Mouse (Mus musculus): Measurements from ENCODE around the gene Scn10a. TPM values are rescaled to one million over a fixed set of nuclear protein-coding genes. Genes with fewer than 3 reads are reported as not detected.

Gene Scn10a
- polyA plus RNA-seq, 1 experiment from 2014 or later = 1.3 TPM

DNA sequence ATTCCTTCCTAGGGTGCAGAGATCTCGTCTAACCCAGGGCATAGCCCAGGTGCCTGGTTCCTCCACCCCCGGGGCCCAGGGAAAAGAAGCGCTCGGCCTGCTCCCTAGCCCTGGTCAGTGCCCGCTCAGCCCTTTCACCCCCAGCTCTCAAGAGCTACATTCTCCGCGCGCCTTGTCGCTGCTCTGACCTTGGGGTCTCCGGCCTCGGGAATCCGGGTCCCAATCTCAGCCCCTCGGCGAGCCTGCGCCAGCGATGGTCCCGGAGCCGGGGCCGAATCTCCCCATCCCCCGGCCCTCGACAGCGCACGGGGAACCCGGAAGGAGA, 140.8 kb downstream of the Scn10a start:
- ATAC-seq (replicated peaks; ENCODE audit: insufficient number of reproducible peaks, low FRiP score, low TSS enrichment) = 0 out of 2 replicates have a peak, but pooled peaks have one; percentile 5
- Histone ChIP-seq H3K36me3 (ENCODE audit: control insufficient read depth, insufficient read depth, low read length) (no peaks in the 10 kb centered on the region), H3K4me3 (ENCODE audit: low read depth, low read length) (peak overlapping the region; percentile 74), H3K4me2 (peak overlapping the region; percentile 87), H3K27ac (ENCODE audit: low read depth, low read length) (0 out of 2 replicates have a peak overlapping the region, but pooled peaks have one; percentile 29), H3K27me3 (ENCODE audit: control insufficient read depth, insufficient read depth, low read length) (peaks cover 68% of the 10 kb centered on the region), H3K9ac (ENCODE audit: low read depth, low read length) (peak overlapping the region; percentile 75), H3K9me3 (replicated peaks; ENCODE audit: control insufficient read depth, low read length) (no peaks in the 10 kb centered on the region), H3K4me1 (ENCODE audit: control insufficient read depth, insufficient read depth, low read length) (peaks cover 33% of the 10 kb centered on the region)
- under 1% methylated on average over 24 of the region's 24 CpGs for WGBS (ENCODE audit: insufficient replicate concordance)

DNA sequence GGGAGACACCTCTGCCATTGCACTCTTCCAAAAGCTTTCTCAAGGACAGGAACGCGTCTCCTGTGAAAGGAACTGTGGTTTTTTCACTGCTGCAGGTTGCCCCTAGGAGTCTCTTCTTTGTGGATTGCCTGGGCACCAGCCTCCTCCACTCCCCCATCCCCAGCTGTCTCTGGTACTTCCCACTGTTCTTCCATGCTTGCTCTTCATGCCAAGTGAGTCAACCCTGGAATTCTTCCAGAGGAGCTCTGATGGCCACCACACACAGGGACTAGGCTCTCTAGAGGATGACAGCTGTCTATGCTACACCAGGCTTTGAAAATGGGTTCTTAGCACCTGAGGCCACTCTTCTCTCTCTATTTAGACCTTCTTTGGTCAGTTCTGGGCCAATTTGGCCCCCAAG, 142.1 kb downstream of the Scn10a start:
- no peak for ATAC-seq (replicated peaks; ENCODE audit: insufficient number of reproducible peaks, low FRiP score, low TSS enrichment)
- H3K27me3 ChIP-seq (ENCODE audit: control insufficient read depth, insufficient read depth, low read length) = peaks cover 75% of the 10 kb centered on the region
- H3K4me2 ChIP-seq = peak overlapping the region; percentile 87
- no peak overlapping the region for H3K9ac ChIP-seq (ENCODE audit: low read depth, low read length)
- no peaks in the 10 kb centered on the region for H3K36me3 ChIP-seq (ENCODE audit: control insufficient read depth, insufficient read depth, low read length)
- H3K9me3 ChIP-seq (replicated peaks; ENCODE audit: control insufficient read depth, low read length) = no peaks in the 10 kb centered on the region
- H3K4me1 ChIP-seq (ENCODE audit: control insufficient read depth, insufficient read depth, low read length) = peaks cover 39% of the 10 kb centered on the region
- no peak overlapping the region for H3K4me3 ChIP-seq (ENCODE audit: low read depth, low read length)
- no peak overlapping the region for H3K27ac ChIP-seq (ENCODE audit: low read depth, low read length)
- 68% methylated on average over 2 of the region's 2 CpGs for WGBS (ENCODE audit: insufficient replicate concordance)

DNA sequence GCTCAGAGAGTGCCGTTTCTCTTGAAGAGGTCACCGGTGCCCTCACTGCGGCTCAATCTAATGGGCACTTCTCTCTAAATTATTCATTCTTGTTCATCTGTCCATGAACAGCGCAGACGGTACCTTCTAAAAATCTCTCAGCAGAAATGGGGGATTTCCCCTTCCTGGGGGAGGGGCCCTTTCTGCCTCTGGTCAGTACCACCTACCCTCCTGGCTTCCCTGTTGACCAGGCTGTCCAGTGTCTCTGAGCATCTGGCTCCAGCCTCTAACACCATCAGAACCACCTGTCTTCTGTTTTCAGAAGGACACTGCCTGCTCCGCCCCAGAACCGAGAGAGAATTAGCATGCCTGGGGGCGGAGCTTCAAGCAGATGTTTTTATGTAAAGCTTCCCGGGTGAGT, 143.4 kb downstream of the Scn10a start:
- ATAC-seq (replicated peaks; ENCODE audit: insufficient number of reproducible peaks, low FRiP score, low TSS enrichment) = no peak
- no peaks in the 10 kb centered on the region for H3K9me3 ChIP-seq (replicated peaks; ENCODE audit: control insufficient read depth, low read length)
- H3K27ac ChIP-seq (ENCODE audit: low read depth, low read length) = peak overlapping the region; percentile 35; the same call in 1 of the 2 replicates
- H3K36me3 ChIP-seq (ENCODE audit: control insufficient read depth, insufficient read depth, low read length) = no peaks in the 10 kb centered on the region
- peaks cover 77% of the 10 kb centered on the region for H3K27me3 ChIP-seq (ENCODE audit: control insufficient read depth, insufficient read depth, low read length)
- no peak overlapping the region for H3K4me3 ChIP-seq (ENCODE audit: low read depth, low read length)
- 46% methylated on average over 9 of the region's 9 CpGs for WGBS (ENCODE audit: insufficient replicate concordance)
- H3K9ac ChIP-seq (ENCODE audit: low read depth, low read length) = no peak overlapping the region
- peaks cover 40% of the 10 kb centered on the region for H3K4me1 ChIP-seq (ENCODE audit: control insufficient read depth, insufficient read depth, low read length)
- H3K4me2 ChIP-seq = peak overlapping the region; percentile 5

DNA sequence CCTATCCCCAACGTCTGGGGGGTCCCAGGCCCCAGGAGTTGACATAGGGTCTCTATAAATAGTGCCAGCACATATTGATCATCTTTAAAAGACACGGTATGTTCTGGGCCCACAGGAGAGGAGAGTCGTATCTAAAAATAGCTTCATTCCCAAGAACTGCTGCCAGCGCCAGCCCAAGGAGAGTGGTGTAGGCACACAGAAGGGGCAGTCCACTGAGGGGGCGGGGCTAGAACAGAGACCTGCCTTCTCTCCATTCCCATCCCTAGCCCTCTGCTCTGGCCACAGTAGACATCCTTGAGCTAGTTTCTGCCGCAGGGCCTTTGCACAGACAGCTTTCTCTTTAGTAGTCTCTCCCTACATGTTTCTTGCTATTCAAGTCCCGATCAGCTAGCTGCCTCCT, 144.8 kb downstream of the Scn10a start:
- 0 out of 2 replicates have a peak overlapping the region, but pooled peaks have one; percentile 22 for H3K27ac ChIP-seq (ENCODE audit: low read depth, low read length)
- H3K9me3 ChIP-seq (replicated peaks; ENCODE audit: control insufficient read depth, low read length) = no peaks in the 10 kb centered on the region
- no peak for ATAC-seq (replicated peaks; ENCODE audit: insufficient number of reproducible peaks, low FRiP score, low TSS enrichment)
- WGBS (ENCODE audit: insufficient replicate concordance) = 48% methylated on average over 7 of the region's 7 CpGs
- H3K27me3 ChIP-seq (ENCODE audit: control insufficient read depth, insufficient read depth, low read length) = peaks cover 75% of the 10 kb centered on the region
- H3K4me1 ChIP-seq (ENCODE audit: control insufficient read depth, insufficient read depth, low read length) = peaks cover 40% of the 10 kb centered on the region
- H3K36me3 ChIP-seq (ENCODE audit: control insufficient read depth, insufficient read depth, low read length) = no peaks in the 10 kb centered on the region
- H3K4me3 ChIP-seq (ENCODE audit: low read depth, low read length) = no peak overlapping the region
- no peak overlapping the region for H3K9ac ChIP-seq (ENCODE audit: low read depth, low read length)
- peak overlapping the region; percentile 30 for H3K4me2 ChIP-seq

DNA sequence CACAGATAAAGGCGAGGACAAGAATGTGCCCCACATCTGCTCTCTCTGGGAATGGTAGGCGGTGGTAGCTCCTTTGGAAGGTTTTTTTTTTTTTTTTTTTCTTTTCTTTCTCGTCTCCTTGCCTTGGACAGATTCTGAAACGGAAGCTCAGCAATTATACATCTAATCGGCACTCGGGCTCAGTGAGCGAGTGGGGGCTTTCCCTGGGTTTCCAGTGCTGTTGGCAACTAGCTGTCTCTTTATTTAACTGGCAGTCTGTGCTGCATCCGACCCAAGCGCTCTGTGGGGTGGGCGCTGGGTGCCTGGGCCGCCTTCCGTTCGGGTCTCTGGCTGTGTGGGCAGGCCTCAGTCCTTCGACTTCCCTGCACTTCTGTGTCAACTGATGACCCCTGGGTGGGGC, 146.1 kb downstream of the Scn10a start:
- H3K4me3 ChIP-seq (ENCODE audit: low read depth, low read length) = no peak overlapping the region
- no peaks in the 10 kb centered on the region for H3K9me3 ChIP-seq (replicated peaks; ENCODE audit: control insufficient read depth, low read length)
- peaks cover 63% of the 10 kb centered on the region for H3K27me3 ChIP-seq (ENCODE audit: control insufficient read depth, insufficient read depth, low read length)
- H3K4me2 ChIP-seq = peak overlapping the region; percentile 11; the same call in 1 of the 2 replicates
- no peaks in the 10 kb centered on the region for H3K36me3 ChIP-seq (ENCODE audit: control insufficient read depth, insufficient read depth, low read length)
- no peak for ATAC-seq (replicated peaks; ENCODE audit: insufficient number of reproducible peaks, low FRiP score, low TSS enrichment)
- WGBS (ENCODE audit: insufficient replicate concordance) = 47% methylated on average over 14 of the region's 14 CpGs
- no peak overlapping the region for H3K9ac ChIP-seq (ENCODE audit: low read depth, low read length)
- H3K4me1 ChIP-seq (ENCODE audit: control insufficient read depth, insufficient read depth, low read length) = peaks cover 40% of the 10 kb centered on the region
- H3K27ac ChIP-seq (ENCODE audit: low read depth, low read length) = no peak overlapping the region

DNA sequence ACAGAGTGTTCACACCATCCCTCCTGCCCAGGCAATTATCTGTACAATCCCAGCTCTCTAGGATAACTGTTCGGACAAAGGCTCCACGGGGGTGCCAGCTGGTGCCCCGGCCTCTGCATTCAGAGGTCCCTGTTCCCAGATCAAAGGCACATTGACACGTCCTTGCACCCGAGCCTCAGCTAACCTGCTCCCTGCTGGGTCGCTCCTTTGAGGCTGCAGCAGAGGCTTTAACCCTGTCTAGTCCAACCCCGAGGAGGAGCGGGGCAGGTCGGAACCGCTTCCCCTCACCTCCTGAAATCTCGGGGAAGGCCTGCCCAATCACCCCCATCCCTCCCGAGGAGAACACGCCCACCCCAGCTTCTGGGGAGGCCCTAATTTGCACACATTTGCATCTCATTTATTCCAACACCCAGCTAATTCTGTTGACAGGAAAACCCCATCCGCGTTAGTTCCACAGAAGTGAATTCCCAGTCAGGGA, 147.7 kb downstream of the Scn10a start:
- H3K4me3 ChIP-seq (ENCODE audit: low read depth, low read length) = no peak overlapping the region
- no peaks in the 10 kb centered on the region for H3K9me3 ChIP-seq (replicated peaks; ENCODE audit: control insufficient read depth, low read length)
- peaks cover 57% of the 10 kb centered on the region for H3K27me3 ChIP-seq (ENCODE audit: control insufficient read depth, insufficient read depth, low read length)
- peak overlapping the region; percentile 40 for H3K4me2 ChIP-seq
- WGBS (ENCODE audit: insufficient replicate concordance) = 3% methylated on average over 15 of the region's 15 CpGs
- no peaks in the 10 kb centered on the region for H3K36me3 ChIP-seq (ENCODE audit: control insufficient read depth, insufficient read depth, low read length)
- no peak for ATAC-seq (replicated peaks; ENCODE audit: insufficient number of reproducible peaks, low FRiP score, low TSS enrichment)
- no peak overlapping the region for H3K27ac ChIP-seq (ENCODE audit: low read depth, low read length)
- H3K9ac ChIP-seq (ENCODE audit: low read depth, low read length) = peak overlapping the region; percentile 2; the same call in 1 of the 2 replicates
- H3K4me1 ChIP-seq (ENCODE audit: control insufficient read depth, insufficient read depth, low read length) = peaks cover 34% of the 10 kb centered on the region

DNA sequence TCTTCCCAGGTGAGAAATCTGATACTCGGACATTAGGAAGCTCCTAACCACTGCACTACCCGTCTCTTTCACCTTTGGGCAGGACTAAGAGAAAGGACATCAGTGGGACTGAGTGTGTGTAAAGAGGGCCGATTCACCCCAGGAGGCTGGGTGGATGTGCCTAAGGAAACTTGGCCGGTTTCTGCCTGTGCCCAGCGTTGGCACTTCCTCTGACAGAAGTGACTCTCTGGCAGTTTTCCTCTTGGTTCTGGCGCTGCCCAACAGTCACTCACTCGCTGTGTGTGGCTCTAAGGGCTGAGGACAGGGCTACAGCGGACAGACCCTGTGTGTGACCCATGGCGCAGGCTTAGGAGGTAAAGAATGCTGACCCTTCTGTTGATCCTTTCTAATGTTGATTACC, 148.5 kb downstream of the Scn10a start:
- Histone ChIP-seq H3K27me3 (ENCODE audit: control insufficient read depth, insufficient read depth, low read length) (peaks cover 56% of the 10 kb centered on the region), H3K4me1 (ENCODE audit: control insufficient read depth, insufficient read depth, low read length) (peaks cover 33% of the 10 kb centered on the region), H3K9ac (ENCODE audit: low read depth, low read length) (no peak overlapping the region), H3K36me3 (ENCODE audit: control insufficient read depth, insufficient read depth, low read length) (no peaks in the 10 kb centered on the region), H3K4me3 (ENCODE audit: low read depth, low read length) (no peak overlapping the region), H3K27ac (ENCODE audit: low read depth, low read length) (no peak overlapping the region), H3K9me3 (replicated peaks; ENCODE audit: control insufficient read depth, low read length) (no peaks in the 10 kb centered on the region), H3K4me2 (no peak overlapping the region)
- no peak for ATAC-seq (replicated peaks; ENCODE audit: insufficient number of reproducible peaks, low FRiP score, low TSS enrichment)
- 23% methylated on average over 9 of the region's 9 CpGs for WGBS (ENCODE audit: insufficient replicate concordance)

DNA sequence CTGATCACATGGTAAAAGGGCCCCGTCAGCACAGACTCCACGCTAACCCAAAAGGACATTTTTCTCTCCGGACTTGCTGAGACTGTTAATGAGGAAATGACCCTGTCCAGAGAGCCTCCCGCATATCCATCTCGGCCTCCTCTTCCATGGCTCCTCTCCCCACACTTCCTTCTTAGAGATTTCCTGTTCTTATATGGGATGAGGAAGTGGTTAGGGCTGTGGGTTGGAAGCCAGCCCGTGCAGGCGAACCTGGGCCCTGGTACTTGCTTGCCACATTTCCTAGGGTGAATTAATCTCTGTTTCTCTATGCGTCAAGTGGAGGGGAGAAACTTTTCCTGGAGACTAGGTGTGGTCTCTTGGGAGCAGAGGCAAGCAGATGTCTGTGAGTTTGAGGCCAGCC, 150.4 kb downstream of the Scn10a start:
- Histone ChIP-seq H3K9me3 (replicated peaks; ENCODE audit: control insufficient read depth, low read length) (no peaks in the 10 kb centered on the region), H3K4me1 (ENCODE audit: control insufficient read depth, insufficient read depth, low read length) (peaks cover 33% of the 10 kb centered on the region), H3K4me2 (no peak overlapping the region), H3K36me3 (ENCODE audit: control insufficient read depth, insufficient read depth, low read length) (no peaks in the 10 kb centered on the region), H3K27me3 (ENCODE audit: control insufficient read depth, insufficient read depth, low read length) (peaks cover 42% of the 10 kb centered on the region), H3K4me3 (ENCODE audit: low read depth, low read length) (no peak overlapping the region), H3K9ac (ENCODE audit: low read depth, low read length) (no peak overlapping the region), H3K27ac (ENCODE audit: low read depth, low read length) (no peak overlapping the region)
- WGBS (ENCODE audit: insufficient replicate concordance) = 75% methylated on average over 8 of the region's 8 CpGs
- no peak for ATAC-seq (replicated peaks; ENCODE audit: insufficient number of reproducible peaks, low FRiP score, low TSS enrichment)

DNA sequence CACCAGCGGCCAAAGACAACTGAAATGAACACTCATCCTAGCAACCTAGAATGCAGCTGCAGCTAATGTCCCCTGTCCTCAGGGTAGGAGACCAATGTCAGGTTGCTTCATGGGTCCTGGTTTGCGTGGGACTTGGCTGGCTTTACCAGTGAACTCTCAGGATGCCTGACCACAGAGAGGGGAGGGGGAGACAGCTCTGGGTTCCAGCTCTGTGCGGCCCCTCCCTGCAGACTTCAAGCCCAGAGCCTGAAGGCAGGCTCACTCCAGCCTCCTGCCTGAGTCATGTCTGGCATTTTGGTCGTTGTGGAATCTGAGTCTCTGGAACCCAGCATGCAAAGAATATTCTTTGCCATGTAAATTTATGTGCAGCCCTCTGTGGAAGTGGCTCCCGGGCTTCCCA, 151.3 kb downstream of the Scn10a start:
- Histone ChIP-seq H3K36me3 (ENCODE audit: control insufficient read depth, insufficient read depth, low read length) (no peaks in the 10 kb centered on the region), H3K9ac (ENCODE audit: low read depth, low read length) (no peak overlapping the region), H3K9me3 (replicated peaks; ENCODE audit: control insufficient read depth, low read length) (no peaks in the 10 kb centered on the region), H3K4me2 (no peak overlapping the region), H3K4me3 (ENCODE audit: low read depth, low read length) (no peak overlapping the region), H3K4me1 (ENCODE audit: control insufficient read depth, insufficient read depth, low read length) (peaks cover 31% of the 10 kb centered on the region), H3K27ac (ENCODE audit: low read depth, low read length) (no peak overlapping the region), H3K27me3 (ENCODE audit: control insufficient read depth, insufficient read depth, low read length) (peaks cover 34% of the 10 kb centered on the region)
- ATAC-seq (replicated peaks; ENCODE audit: insufficient number of reproducible peaks, low FRiP score, low TSS enrichment) = no peak
- 79% methylated on average over 5 of the region's 5 CpGs for WGBS (ENCODE audit: insufficient replicate concordance)
